8 mouse cellular contexts compared by ENCODE assay signal in the genomic region with DNA sequence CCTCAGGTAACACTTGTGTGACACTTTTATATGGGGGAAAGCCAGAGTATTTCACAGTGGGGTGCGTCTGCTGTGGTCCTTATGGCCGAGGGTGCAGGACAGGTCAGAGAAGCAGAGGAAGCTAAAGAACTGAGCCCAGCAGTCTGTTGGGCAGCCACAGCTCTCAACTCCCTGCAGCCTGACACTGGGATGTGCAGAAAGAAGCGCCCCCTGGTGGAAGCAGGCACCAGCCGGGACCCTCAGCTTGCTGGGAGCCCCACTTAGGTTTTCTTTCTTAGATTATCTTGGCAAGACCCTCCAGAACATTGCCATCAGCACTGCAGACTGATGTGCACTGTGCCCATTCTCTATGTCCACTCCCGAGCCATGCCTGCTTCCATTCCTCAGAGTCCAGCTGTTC. TPM values are rescaled to one million over a fixed set of nuclear protein-coding genes. Genes with fewer than 3 reads are reported as not detected.
DNase-seq lines count a peak whose midpoint lies in the region; ATAC-seq and TF ChIP-seq lines count a peak whose summit lies in the region.

No protein-coding gene starts in this region.

- peak; percentile 45 for TF ChIP-seq CTCF in heart, postnatal 0 days (IDR thresholded peaks at IDR 0.05; ENCODE audit: low read depth)
- peak; percentile 65 for TF ChIP-seq CTCF in brain, embryonic 14.5 days (IDR thresholded peaks at IDR 0.05; ENCODE audit: borderline replicate concordance, extremely low read depth, insufficient read depth, insufficient read length)

- ATAC-seq in heart, postnatal 0 days (ENCODE audit: insufficient read depth, low read depth) = no peak
- peak; percentile 56 for ATAC-seq in megakaryocyte progenitor cell, adult 5-6 weeks (replicated peaks; ENCODE audit: poor library complexity)

- no peaks in the 10 kb centered on the region for H3K9me3 ChIP-seq in heart, postnatal 0 days (replicated peaks; ENCODE audit: control insufficient read depth, low read length)

- no peak overlapping the region for H3K9ac ChIP-seq in heart, postnatal 0 days (replicated peaks; ENCODE audit: low read depth, low read length)

- H3K4me1 ChIP-seq in heart, postnatal 0 days (ENCODE audit: control insufficient read depth, insufficient read depth) = peaks cover 14% of the 10 kb centered on the region; the same call in 1 of the 2 replicates

- H3K4me2 ChIP-seq in heart, postnatal 0 days (ENCODE audit: low read depth, low read length) = no peak overlapping the region

- no peak overlapping the region for H3K27ac ChIP-seq in heart, postnatal 0 days (ENCODE audit: low read depth)

- H3K36me3 ChIP-seq in heart, postnatal 0 days (replicated peaks; ENCODE audit: control insufficient read depth, insufficient read depth, low read length) = 0 out of 2 replicates have a peak, but pooled peaks cover 5% of the 10 kb centered on the region

- no peak for TF ChIP-seq POLR2A in brain, embryonic 14.5 days (IDR thresholded peaks at IDR 0.05; ENCODE audit: borderline replicate concordance, extremely low read depth, insufficient read depth, insufficient read length, poor library complexity, severe bottlenecking)

- no peak overlapping the region for H3K4me3 ChIP-seq in heart, postnatal 0 days (ENCODE audit: low read depth, low read length)

- H3K27me3 ChIP-seq in heart, postnatal 0 days (ENCODE audit: control insufficient read depth, insufficient read depth, low read length) = no peaks in the 10 kb centered on the region

- no peak for DNase-seq in heart, postnatal 0 days (ENCODE audit: low spot score)
- no peak for DNase-seq in heart, adult 9 months (ENCODE audit: low spot score in 2 of 2)
- DNase-seq in right cerebral cortex, adult 18-20 months = peak; percentile 19
- no peak for DNase-seq in right cerebral cortex, postnatal 25 days
- DNase-seq in brain, embryonic 14.5 days (ENCODE audit: low read depth) = no peak
- DNase-seq in ovary, postnatal 14 days (ENCODE audit: low spot score) = no peak
- no peak for DNase-seq in Muller cell, postnatal 12 days (ENCODE audit: inconsistent ontology term)

- 52% methylated on average over 5 of the region's 5 CpGs for WGBS in heart, postnatal 0 days

- TF ChIP-seq EP300 in heart, postnatal 0 days (IDR thresholded peaks at IDR 0.05; ENCODE audit: low read depth) = no peak

RNA-seq across cellular contexts. Expression of a gene that starts 19.6 kb away (rescaled TPM):
- 16.8 and 18.2 TPM in 2 replicates for total RNA-seq in heart, postnatal 0 days (2014; rRNA removed; ENCODE audit: low replicate concordance)
- 15.1 and 16.9 TPM in 2 replicates for polyA plus RNA-seq in heart, postnatal 0 days (2015; fragmentation: Nextera tagmentation; extraction: Ambion mirVana)
- polyA plus RNA-seq in brain, embryonic 14.5 days (2012; rRNA removed) = 16.7 and 20.6 TPM in 2 replicates
- 10.0 and 10.4 TPM in 2 replicates for total RNA-seq in megakaryocyte progenitor cell, adult 5-6 weeks (2015)
- total RNA-seq in megakaryocyte progenitor cell, adult 5-6 weeks (2017) = 12.7 and 13.3 TPM in 2 replicates
